Mouse (Mus musculus) right cerebral cortex, postnatal 14 days (tissue): Measurements from ENCODE around the gene Lsm6.

ENCODE experiments used
- DNase-seq: peaks from one replicate; pipeline ENCODE4 v3.0.0; 2022

Gene Lsm6

GRCm38 (mm10) chr8:78801201-78801600 lies 19.7 kb downstream of the Lsm6 start:
- DNase-seq, result no peak

GRCm38 (mm10) chr8:78798671-78799070 lies 22.3 kb downstream of the Lsm6 start:
- DNase-seq, result no peak

GRCm38 (mm10) chr8:78797985-78798384 lies 23.0 kb downstream of the Lsm6 start:
- DNase-seq, result no peak

GRCm38 (mm10) chr8:78793231-78793630 lies 27.7 kb downstream of the Lsm6 start:
- DNase-seq, result no peak

GRCm38 (mm10) chr8:78776816-78777215 lies 44.1 kb downstream of the Lsm6 start:
- DNase-seq, result no peak

- DNase-seq, result no peak
These were observed 49.7 kb downstream of the Lsm6 start for GRCm38 (mm10) chr8:78771256-78771655.

- DNase-seq, result no peak
These were observed 50.4 kb downstream of the Lsm6 start for GRCm38 (mm10) chr8:78770584-78770983.

GRCm38 (mm10) chr8:78765556-78765955 lies 55.4 kb downstream of the Lsm6 start:
- DNase-seq, result no peak

- DNase-seq, result no peak
These were observed 56.0 kb downstream of the Lsm6 start for GRCm38 (mm10) chr8:78764976-78765375.

- no peak for DNase-seq
These were observed 61.8 kb downstream of the Lsm6 start for GRCm38 (mm10) chr8:78759139-78759538.

- DNase-seq, result no peak
These were observed 66.0 kb downstream of the Lsm6 start for GRCm38 (mm10) chr8:78754986-78755385.
